Mouse (Mus musculus): ENCODE results near the gene Galnt10. TPM values are rescaled to one million over a fixed set of nuclear protein-coding genes. Genes with fewer than 3 reads are reported as not detected.
A peak's percentile ranks its signal among the peaks of the same experiment; 100 is the strongest.

Galnt10 gene
- polyA plus RNA-seq, 1 experiment from 2014 or later: 19.7 TPM

- 66% methylated on average over 6 of the region's 6 CpGs for WGBS
- no peak overlapping the region for H3K4me2 ChIP-seq (ENCODE audit: low read depth, low read length)
Observed at GRCm38 (mm10) chr11:57691939-57692338, 46.7 kb downstream of the Galnt10 start.

DNA sequence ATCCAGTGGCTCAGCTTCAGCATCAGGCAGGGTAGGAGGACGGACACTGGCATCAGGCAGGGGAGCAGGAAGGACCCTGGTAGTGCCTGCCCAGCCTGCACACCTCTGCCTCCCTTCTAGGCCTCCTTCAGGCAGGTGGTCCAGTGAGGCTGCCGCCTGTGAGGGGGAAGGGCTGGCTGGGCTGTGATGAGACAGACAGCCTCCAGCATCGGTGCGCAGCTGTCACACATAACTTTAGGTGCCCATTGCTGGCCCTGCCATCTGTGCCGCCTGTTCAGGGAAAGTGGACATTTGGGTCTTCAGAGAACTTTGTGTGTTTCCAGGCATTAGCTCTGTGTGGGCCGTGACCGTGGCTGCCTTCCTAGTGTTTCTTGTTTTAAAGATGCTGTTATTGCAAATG, 47.5 kb downstream of the Galnt10 start:
- ATAC-seq (ENCODE audit: low read depth) (no peak), DNase-seq (ENCODE audit: low spot score) (no peak)
- no peaks in the 10 kb centered on the region for H3K27me3 ChIP-seq (replicated peaks; ENCODE audit: control insufficient read depth, insufficient read depth, low read length)
- no peak overlapping the region for H3K4me2 ChIP-seq (ENCODE audit: low read depth, low read length)
- H3K4me3 ChIP-seq (ENCODE audit: low read depth, low read length): no peak overlapping the region
- H3K36me3 ChIP-seq (ENCODE audit: control insufficient read depth, insufficient read depth, low read length): no peaks in the 10 kb centered on the region
- peaks cover 25% of the 10 kb centered on the region for H3K4me1 ChIP-seq (ENCODE audit: control insufficient read depth, insufficient read depth, low read length)
- WGBS: 77% methylated on average over 7 of the region's 7 CpGs
- H3K9ac ChIP-seq (ENCODE audit: low read depth, low read length): no peak overlapping the region
- no peak overlapping the region for H3K27ac ChIP-seq (replicated peaks; ENCODE audit: low read depth, low read length)
- H3K9me3 ChIP-seq (ENCODE audit: control insufficient read depth, low read length): no peaks in the 10 kb centered on the region

More at GRCm38 (mm10) chr11:57691939-57692338, 46.7 kb downstream of the Galnt10 start:
- DNase-seq (ENCODE audit: low spot score) (no peak), ATAC-seq (ENCODE audit: low read depth) (no peak)
- Histone ChIP-seq H3K9me3 (ENCODE audit: control insufficient read depth, low read length) (no peaks in the 10 kb centered on the region), H3K27me3 (replicated peaks; ENCODE audit: control insufficient read depth, insufficient read depth, low read length) (no peaks in the 10 kb centered on the region), H3K4me1 (ENCODE audit: control insufficient read depth, insufficient read depth, low read length) (peaks cover 20% of the 10 kb centered on the region), H3K36me3 (ENCODE audit: control insufficient read depth, insufficient read depth, low read length) (no peaks in the 10 kb centered on the region), H3K4me3 (ENCODE audit: low read depth, low read length) (no peak overlapping the region), H3K27ac (replicated peaks; ENCODE audit: low read depth, low read length) (no peak overlapping the region), H3K9ac (ENCODE audit: low read depth, low read length) (no peak overlapping the region)

- WGBS: 90% methylated on average over 6 of the region's 6 CpGs
- Histone ChIP-seq H3K4me3 (ENCODE audit: low read depth, low read length) (no peak overlapping the region), H3K27ac (replicated peaks; ENCODE audit: low read depth, low read length) (no peak overlapping the region), H3K27me3 (replicated peaks; ENCODE audit: control insufficient read depth, insufficient read depth, low read length) (no peaks in the 10 kb centered on the region), H3K4me2 (ENCODE audit: low read depth, low read length) (no peak overlapping the region), H3K9ac (ENCODE audit: low read depth, low read length) (no peak overlapping the region), H3K9me3 (ENCODE audit: control insufficient read depth, low read length) (no peaks in the 10 kb centered on the region), H3K4me1 (ENCODE audit: control insufficient read depth, insufficient read depth, low read length) (peaks cover 18% of the 10 kb centered on the region), H3K36me3 (ENCODE audit: control insufficient read depth, insufficient read depth, low read length) (0 out of 2 replicates have a peak, but pooled peaks cover 6% of the 10 kb centered on the region)
- no peak for ATAC-seq (ENCODE audit: low read depth)
- no peak for DNase-seq (ENCODE audit: low spot score)
Observed at GRCm38 (mm10) chr11:57694486-57694885, 49.2 kb downstream of the Galnt10 start.

- 27% methylated on average over 17 of the region's 17 CpGs for WGBS
- Histone ChIP-seq H3K27ac (replicated peaks; ENCODE audit: low read depth, low read length) (peak overlapping the region; percentile 46; the same call in 1 of the 2 replicates), H3K4me2 (ENCODE audit: low read depth, low read length) (peak overlapping the region; percentile 37), H3K4me1 (ENCODE audit: control insufficient read depth, insufficient read depth, low read length) (peaks cover 18% of the 10 kb centered on the region), H3K9ac (ENCODE audit: low read depth, low read length) (peak overlapping the region; percentile 34; the same call in 1 of the 2 replicates), H3K27me3 (replicated peaks; ENCODE audit: control insufficient read depth, insufficient read depth, low read length) (no peaks in the 10 kb centered on the region), H3K4me3 (ENCODE audit: low read depth, low read length) (no peak overlapping the region), H3K36me3 (ENCODE audit: control insufficient read depth, insufficient read depth, low read length) (0 out of 2 replicates have a peak, but pooled peaks cover 6% of the 10 kb centered on the region), H3K9me3 (ENCODE audit: control insufficient read depth, low read length) (no peaks in the 10 kb centered on the region)
- ATAC-seq (ENCODE audit: low read depth) (peak; percentile 72; the same call in 1 of the 2 replicates), DNase-seq (ENCODE audit: low spot score) (peak; percentile 74)
Observed at GRCm38 (mm10) chr11:57696207-57696676, 51.0 kb downstream of the Galnt10 start.

- Histone ChIP-seq H3K27ac (replicated peaks; ENCODE audit: low read depth, low read length) (peak overlapping the region; percentile 46; the same call in 1 of the 2 replicates), H3K9me3 (ENCODE audit: control insufficient read depth, low read length) (no peaks in the 10 kb centered on the region), H3K27me3 (replicated peaks; ENCODE audit: control insufficient read depth, insufficient read depth, low read length) (no peaks in the 10 kb centered on the region), H3K9ac (ENCODE audit: low read depth, low read length) (peak overlapping the region; percentile 34; the same call in 1 of the 2 replicates), H3K4me3 (ENCODE audit: low read depth, low read length) (no peak overlapping the region), H3K4me2 (ENCODE audit: low read depth, low read length) (peak overlapping the region; percentile 37), H3K4me1 (ENCODE audit: control insufficient read depth, insufficient read depth, low read length) (peaks cover 18% of the 10 kb centered on the region), H3K36me3 (ENCODE audit: control insufficient read depth, insufficient read depth, low read length) (0 out of 2 replicates have a peak, but pooled peaks cover 6% of the 10 kb centered on the region)
- peak; percentile 32 for DNase-seq (ENCODE audit: low spot score)
- WGBS: 62% methylated on average over 5 of the region's 5 CpGs
- ATAC-seq (ENCODE audit: low read depth): no peak
Observed at GRCm38 (mm10) chr11:57696807-57697251, 51.6 kb downstream of the Galnt10 start.

GRCm38 (mm10) chr11:57700114-57700513, 54.9 kb downstream of the Galnt10 start:
- H3K4me1 ChIP-seq (ENCODE audit: control insufficient read depth, insufficient read depth, low read length): peaks cover 18% of the 10 kb centered on the region
- DNase-seq (ENCODE audit: low spot score): peak; percentile 42
- no peak overlapping the region for H3K4me2 ChIP-seq (ENCODE audit: low read depth, low read length)
- H3K27me3 ChIP-seq (replicated peaks; ENCODE audit: control insufficient read depth, insufficient read depth, low read length): no peaks in the 10 kb centered on the region
- H3K36me3 ChIP-seq (ENCODE audit: control insufficient read depth, insufficient read depth, low read length): peaks cover 14% of the 10 kb centered on the region; the same call in 1 of the 2 replicates
- no peak overlapping the region for H3K4me3 ChIP-seq (ENCODE audit: low read depth, low read length)
- H3K27ac ChIP-seq (replicated peaks; ENCODE audit: low read depth, low read length): no peak overlapping the region
- no peak for ATAC-seq (ENCODE audit: low read depth)
- WGBS: 64% methylated on average over 7 of the region's 7 CpGs
- 0 out of 2 replicates have a peak, but pooled peaks cover 4% of the 10 kb centered on the region for H3K9me3 ChIP-seq (ENCODE audit: control insufficient read depth, low read length)
- no peak overlapping the region for H3K9ac ChIP-seq (ENCODE audit: low read depth, low read length)

DNA sequence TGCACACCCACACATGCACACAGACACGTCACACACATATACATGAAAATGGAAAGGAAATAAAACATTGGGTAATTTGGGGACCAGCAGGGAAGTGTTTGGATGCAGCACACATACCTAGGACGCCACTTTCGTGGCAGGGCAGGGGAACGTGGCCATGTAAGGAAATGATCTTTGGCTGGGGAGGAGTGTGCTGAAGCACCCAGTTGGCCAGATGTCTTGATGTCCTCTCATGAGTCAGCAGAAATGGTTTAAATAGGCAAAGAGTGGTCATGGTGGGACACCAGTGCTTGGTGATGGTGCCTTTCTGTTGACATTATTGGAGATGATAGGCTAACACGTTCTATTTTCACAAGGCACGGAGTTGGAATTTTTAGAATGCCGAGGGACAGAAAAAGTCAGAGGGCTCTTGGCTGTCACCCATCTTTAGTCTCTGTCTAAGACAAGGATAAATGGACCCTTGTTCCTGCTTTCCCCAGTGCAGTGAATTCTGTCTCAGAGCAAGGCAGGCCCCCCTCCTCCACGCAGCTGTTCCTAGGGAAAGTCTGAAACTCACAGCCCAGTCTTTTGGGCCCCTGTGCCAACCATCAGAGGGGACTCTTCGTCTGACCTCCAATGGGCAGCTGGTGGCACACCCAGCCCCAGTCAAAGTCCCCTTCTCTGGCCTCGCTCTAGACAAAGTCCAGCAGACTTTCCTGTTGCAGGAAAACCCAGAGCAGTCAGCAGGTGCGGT, 56.1 kb downstream of the Galnt10 start:
- no peak overlapping the region for H3K4me2 ChIP-seq (ENCODE audit: low read depth, low read length)
- H3K36me3 ChIP-seq (ENCODE audit: control insufficient read depth, insufficient read depth, low read length): peaks cover 15% of the 10 kb centered on the region; the same call in 1 of the 2 replicates
- 66% methylated on average over 11 of the region's 11 CpGs for WGBS
- H3K27me3 ChIP-seq (replicated peaks; ENCODE audit: control insufficient read depth, insufficient read depth, low read length): no peaks in the 10 kb centered on the region
- H3K9me3 ChIP-seq (ENCODE audit: control insufficient read depth, low read length): 0 out of 2 replicates have a peak, but pooled peaks cover 5% of the 10 kb centered on the region
- H3K4me1 ChIP-seq (ENCODE audit: control insufficient read depth, insufficient read depth, low read length): peaks cover 10% of the 10 kb centered on the region
- H3K9ac ChIP-seq (ENCODE audit: low read depth, low read length): no peak overlapping the region
- DNase-seq (ENCODE audit: low spot score) (peak; percentile 45), ATAC-seq (ENCODE audit: low read depth) (peak; percentile 67; the same call in 1 of the 2 replicates)
- H3K27ac ChIP-seq (replicated peaks; ENCODE audit: low read depth, low read length): no peak overlapping the region
- H3K4me3 ChIP-seq (ENCODE audit: low read depth, low read length): no peak overlapping the region

- H3K4me2 ChIP-seq (ENCODE audit: low read depth, low read length): no peak overlapping the region
- WGBS: 52% methylated on average over 5 of the region's 5 CpGs
- 0 out of 2 replicates have a peak, but pooled peaks cover 8% of the 10 kb centered on the region for H3K9me3 ChIP-seq (ENCODE audit: control insufficient read depth, low read length)
- no peak overlapping the region for H3K4me3 ChIP-seq (ENCODE audit: low read depth, low read length)
- H3K27me3 ChIP-seq (replicated peaks; ENCODE audit: control insufficient read depth, insufficient read depth, low read length): no peaks in the 10 kb centered on the region
- ATAC-seq (ENCODE audit: low read depth) (no peak), DNase-seq (ENCODE audit: low spot score) (no peak)
- peaks cover 15% of the 10 kb centered on the region; the same call in 1 of the 2 replicates for H3K36me3 ChIP-seq (ENCODE audit: control insufficient read depth, insufficient read depth, low read length)
- no peak overlapping the region for H3K27ac ChIP-seq (replicated peaks; ENCODE audit: low read depth, low read length)
- peaks cover 4% of the 10 kb centered on the region; the same call in 1 of the 2 replicates for H3K4me1 ChIP-seq (ENCODE audit: control insufficient read depth, insufficient read depth, low read length)
- H3K9ac ChIP-seq (ENCODE audit: low read depth, low read length): no peak overlapping the region
Observed at GRCm38 (mm10) chr11:57701956-57702355, 56.7 kb downstream of the Galnt10 start.

Measured in embryonic facial prominence, embryonic 14.5 days (tissue).